Mouse (Mus musculus) liver, embryonic 12.5 days (tissue): ENCODE results near the gene Zscan20. TPM values are rescaled to one million over a fixed set of nuclear protein-coding genes. Genes with fewer than 3 reads are reported as not detected.

Source experiments
- ATAC-seq: fragments of 200-750 bp; cut with Nextera tagmentation; 2 replicates; pipeline ENCODE4 v1.8.0; 2017; ENCODE audit warnings: moderate number of reproducible peaks, mild to moderate bottlenecking, moderate library complexity
- H3K27ac ChIP-seq: fragments of 300-500 bp; sonication (generic); 2 replicates; pipeline ENCODE4 v1.5.1; 2016; ENCODE audit warnings: mild to moderate bottlenecking
- H3K27me3 ChIP-seq: fragments of 300-500 bp; sonication (generic); replicated peaks from 2 replicates; pipeline ENCODE4 v1.6.1; 2016; ENCODE audit warnings: mild to moderate bottlenecking, moderate library complexity
- H3K36me3 ChIP-seq: fragments of 300-500 bp; sonication (generic); 2 replicates; pipeline ENCODE4 v1.6.1; 2016; ENCODE audit warnings: mild to moderate bottlenecking, moderate library complexity
- H3K4me1 ChIP-seq: fragments of 300-500 bp; sonication (generic); 2 replicates; pipeline ENCODE4 v1.6.1; 2016
- H3K4me2 ChIP-seq: fragments of 300-500 bp; sonication (generic); 2 replicates; pipeline ENCODE4 v1.6.1; 2016; ENCODE audit warnings: mild to moderate bottlenecking, moderate library complexity
- H3K4me3 ChIP-seq: fragments of 300-500 bp; sonication (generic); 2 replicates; pipeline ENCODE4 v1.5.1; 2016; ENCODE audit warnings: mild to moderate bottlenecking, moderate library complexity
- H3K9ac ChIP-seq: fragments of 300-500 bp; sonication (generic); 2 replicates; pipeline ENCODE4 v1.6.1; 2016; ENCODE audit warnings: mild to moderate bottlenecking, moderate library complexity
- H3K9me3 ChIP-seq: fragments of 300-500 bp; sonication (generic); replicated peaks from 2 replicates; pipeline ENCODE4 v1.6.1; 2016; ENCODE audit warnings: mild to moderate bottlenecking, moderate library complexity
- WGBS: fragments of 180-500 bp; shearing (Covaris S2); methylation state at CpG from one replicate; pipeline ENCODE4 v1.1.7; 2016; ENCODE audit not compliant: insufficient replicate concordance; 5-methylcytosine and 5-hydroxymethylcytosine counted together
- polyA plus RNA-seq: library from polyadenylated mRNA; unstranded; fragments of >200 nt; fragmentation: Nextera tagmentation; extraction: Ambion mirVana; gene quantifications from 2 replicates; pipeline ENCODE4 v1.2.1, GENCODE M21; 2016

The Zscan20 gene
- polyA plus RNA-seq = 1.7 and 1.8 TPM in 2 replicates

DNA sequence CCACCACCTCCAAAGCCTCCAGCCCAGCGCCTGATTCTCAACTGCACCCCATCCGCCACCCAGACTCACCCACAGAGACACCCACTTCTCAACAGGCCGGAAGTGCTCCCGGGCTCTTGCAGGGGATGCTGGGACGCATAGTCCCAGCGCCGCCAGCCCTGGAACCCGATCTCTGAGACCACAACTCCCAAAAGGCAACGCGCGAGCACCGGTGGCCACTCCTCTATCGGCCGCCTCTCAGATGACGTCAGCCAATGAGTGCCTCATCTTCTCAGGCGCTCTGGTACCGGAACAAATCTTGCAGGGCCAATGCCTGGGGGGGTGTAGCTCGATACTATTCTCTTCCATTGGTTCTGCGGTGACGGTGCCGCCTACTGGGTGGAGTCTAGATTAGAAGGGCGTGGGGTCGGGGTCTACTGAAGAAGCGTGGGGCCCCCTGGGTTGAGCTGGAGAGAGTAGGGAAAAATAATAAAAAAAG lies at the start of gene Zscan20:
Zscan20 (minus strand) TSS at position 174 of the 478 bp plus-strand sequence.
- peak within 1 kb of the TSS; percentile 89 for H3K4me2 ChIP-seq
- H3K27ac ChIP-seq = peak within 1 kb of the TSS; percentile 60
- H3K4me1 ChIP-seq = peaks cover 25% of the 10 kb centered on the region
- H3K9ac ChIP-seq = peak within 1 kb of the TSS; percentile 74
- no peaks in the 10 kb centered on the region for H3K36me3 ChIP-seq
- H3K9me3 ChIP-seq = no peaks in the 10 kb centered on the region
- 0 out of 2 replicates have a peak, but pooled peaks cover 4% of the 10 kb centered on the region for H3K27me3 ChIP-seq
- ATAC-seq = peak; percentile 98
- peak within 1 kb of the TSS; percentile 72 for H3K4me3 ChIP-seq
- WGBS = under 1% methylated on average over 24 of the region's 24 CpGs

DNA sequence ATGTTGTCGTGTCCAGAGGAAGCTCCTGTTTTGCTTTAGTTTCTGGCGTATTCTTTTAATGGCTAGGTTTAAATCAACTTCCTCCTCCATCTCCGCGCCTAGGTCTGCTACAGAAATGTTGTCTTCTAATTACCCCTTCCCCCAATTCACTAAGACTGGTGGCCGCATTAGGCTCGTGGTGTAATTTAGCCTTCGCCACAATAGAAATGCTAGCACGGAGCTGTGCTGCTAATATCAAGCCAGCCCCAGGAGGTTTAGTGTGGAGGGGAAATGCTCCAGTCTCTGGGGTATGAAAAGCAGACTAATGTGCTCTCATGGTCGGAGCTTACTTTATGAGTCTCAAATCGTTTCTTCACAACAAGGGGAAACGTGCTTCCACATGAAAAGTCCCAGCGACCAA lies 45.5 kb upstream of the Zscan20 start:
- no peak for ATAC-seq
- WGBS = 11% methylated on average over 12 of the region's 12 CpGs
- H3K27ac ChIP-seq = no peak overlapping the region
- no peaks in the 10 kb centered on the region for H3K36me3 ChIP-seq
- peak overlapping the region; percentile 69 for H3K4me3 ChIP-seq
- peaks cover 32% of the 10 kb centered on the region for H3K4me1 ChIP-seq
- H3K9me3 ChIP-seq = no peaks in the 10 kb centered on the region
- H3K4me2 ChIP-seq = peak overlapping the region; percentile 95
- peak overlapping the region; percentile 77 for H3K9ac ChIP-seq
- H3K27me3 ChIP-seq = peaks cover 16% of the 10 kb centered on the region

DNA sequence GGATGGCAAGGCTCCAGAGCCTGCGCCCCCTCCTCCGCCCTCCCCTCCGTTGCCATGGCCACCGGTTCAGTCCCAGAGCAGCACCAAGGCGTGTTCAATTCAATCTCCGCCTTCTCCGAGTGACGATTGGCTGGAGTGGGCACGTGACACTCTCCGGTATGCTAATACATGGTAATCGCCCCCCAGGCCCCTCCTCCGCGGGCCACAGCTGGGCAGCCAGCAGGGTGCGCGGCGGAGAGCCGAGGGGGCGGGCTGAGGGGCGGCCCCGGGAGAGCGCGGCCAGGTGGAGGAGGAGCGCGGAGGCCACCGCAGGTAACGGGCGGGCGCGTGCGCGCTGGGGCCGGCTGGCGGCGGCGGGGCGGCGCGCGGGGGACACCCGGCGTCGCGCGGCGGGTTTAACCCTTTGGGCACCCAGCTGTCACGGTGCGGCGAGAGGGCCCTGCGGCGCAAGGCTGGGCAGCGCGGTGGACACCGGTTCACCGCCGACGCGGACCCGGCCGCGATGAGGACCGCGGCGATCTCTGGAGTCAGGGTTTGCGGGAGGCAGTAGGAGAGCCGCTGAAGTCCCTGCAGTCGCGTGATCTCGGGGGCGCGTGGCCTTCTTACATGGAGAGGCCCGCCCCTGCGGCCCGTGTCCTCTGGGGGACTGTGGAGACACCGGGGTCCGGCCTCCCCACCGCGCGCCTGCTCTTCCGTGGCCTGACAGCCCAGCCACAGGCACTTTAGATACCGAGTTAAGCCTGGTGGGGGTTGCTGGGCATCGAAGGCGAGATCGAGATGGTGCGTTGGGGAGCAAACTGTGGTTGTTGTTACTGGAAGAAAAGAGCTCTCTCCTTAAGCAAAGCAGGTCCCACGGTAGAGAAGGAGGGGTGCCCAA lies 44.8 kb upstream of the Zscan20 start, which contains the start of gene Phc2:
Phc2 (plus strand) TSS at position 198 of the 877 bp plus-strand sequence.
- WGBS = under 1% methylated on average over 82 of the region's 85 CpGs
- 0 out of 2 replicates have a peak within 1 kb of the TSS, but pooled peaks have one; percentile 18 for H3K27ac ChIP-seq

DNA sequence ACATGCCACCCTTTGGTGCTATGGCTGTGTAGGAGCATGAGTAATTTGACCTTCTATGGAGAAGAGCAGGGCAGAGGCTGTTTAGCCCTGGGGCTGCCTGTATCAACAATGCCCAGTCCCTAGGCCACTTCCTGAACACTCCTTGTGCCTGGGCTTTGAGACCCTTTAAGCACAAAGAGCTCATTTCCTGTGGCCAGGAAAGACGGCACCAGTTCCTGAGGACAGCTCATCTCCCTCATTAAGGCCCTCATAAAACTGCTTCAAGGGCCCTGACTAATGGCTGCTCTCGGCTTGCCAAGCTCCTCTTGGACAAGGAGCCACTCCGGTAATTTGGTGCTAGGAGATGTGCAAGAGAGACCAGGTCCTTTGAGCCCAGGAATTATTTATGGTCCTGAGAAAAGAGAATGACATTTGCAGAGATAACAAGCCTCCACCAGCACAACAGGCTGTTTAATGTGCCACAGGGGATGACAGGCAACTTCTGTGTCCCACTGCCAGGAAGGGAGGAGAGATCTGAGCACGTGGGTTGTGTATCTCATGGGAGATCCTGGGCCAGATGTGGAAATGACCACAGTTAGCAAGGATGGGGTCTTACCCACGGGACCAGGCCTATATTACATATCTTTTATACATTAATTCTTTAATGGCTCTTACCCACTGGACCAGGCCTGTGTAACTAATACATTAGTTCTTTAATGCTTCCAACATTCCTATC lies 42.8 kb upstream of the Zscan20 start:
- ATAC-seq = no peak
- H3K9me3 ChIP-seq = no peaks in the 10 kb centered on the region
- H3K4me3 ChIP-seq = no peak overlapping the region
- no peak overlapping the region for H3K4me2 ChIP-seq
- H3K36me3 ChIP-seq = no peaks in the 10 kb centered on the region
- H3K9ac ChIP-seq = no peak overlapping the region
- WGBS = 19% methylated on average over 5 of the region's 5 CpGs
- H3K27me3 ChIP-seq = peaks cover 16% of the 10 kb centered on the region
- H3K27ac ChIP-seq = peak overlapping the region; percentile 50; the same call in 1 of the 2 replicates
- H3K4me1 ChIP-seq = peaks cover 33% of the 10 kb centered on the region

More for the DNA sequence above, 44.8 kb upstream of the Zscan20 start, which contains the start of gene Phc2:
- Histone ChIP-seq H3K4me1 (peaks cover 29% of the 10 kb centered on the region), H3K9ac (peak within 1 kb of the TSS; percentile 77), H3K36me3 (no peaks in the 10 kb centered on the region), H3K4me3 (peak within 1 kb of the TSS; percentile 69), H3K9me3 (no peaks in the 10 kb centered on the region), H3K27me3 (peaks cover 16% of the 10 kb centered on the region), H3K4me2 (peak within 1 kb of the TSS; percentile 95)
- ATAC-seq = peak; percentile 96

DNA sequence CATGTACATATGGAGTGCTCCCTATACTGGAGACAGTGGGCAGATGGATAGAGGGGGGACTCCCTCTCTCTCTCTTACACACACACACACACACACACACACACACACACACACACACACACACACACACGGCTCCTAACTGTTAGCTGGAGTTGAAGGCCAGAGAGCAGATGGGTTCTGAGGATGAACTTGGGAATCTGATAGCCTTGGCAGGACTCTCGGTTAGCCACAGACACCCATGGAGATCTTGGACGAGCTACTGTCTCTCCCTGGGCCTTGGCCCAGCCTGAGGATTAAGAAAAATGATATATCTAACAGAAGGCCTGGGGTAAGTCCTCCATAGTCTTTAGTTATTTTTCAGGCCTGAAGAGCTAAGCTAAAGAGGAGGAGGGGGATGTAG lies 41.6 kb upstream of the Zscan20 start:
- 61% methylated on average over 3 of the region's 3 CpGs for WGBS
- ATAC-seq = no peak
- Histone ChIP-seq H3K4me3 (no peak overlapping the region), H3K36me3 (no peaks in the 10 kb centered on the region), H3K4me1 (peaks cover 27% of the 10 kb centered on the region), H3K27me3 (peaks cover 16% of the 10 kb centered on the region), H3K9me3 (no peaks in the 10 kb centered on the region), H3K4me2 (no peak overlapping the region), H3K27ac (no peak overlapping the region; the same call in 1 of the 2 replicates), H3K9ac (no peak overlapping the region)

DNA sequence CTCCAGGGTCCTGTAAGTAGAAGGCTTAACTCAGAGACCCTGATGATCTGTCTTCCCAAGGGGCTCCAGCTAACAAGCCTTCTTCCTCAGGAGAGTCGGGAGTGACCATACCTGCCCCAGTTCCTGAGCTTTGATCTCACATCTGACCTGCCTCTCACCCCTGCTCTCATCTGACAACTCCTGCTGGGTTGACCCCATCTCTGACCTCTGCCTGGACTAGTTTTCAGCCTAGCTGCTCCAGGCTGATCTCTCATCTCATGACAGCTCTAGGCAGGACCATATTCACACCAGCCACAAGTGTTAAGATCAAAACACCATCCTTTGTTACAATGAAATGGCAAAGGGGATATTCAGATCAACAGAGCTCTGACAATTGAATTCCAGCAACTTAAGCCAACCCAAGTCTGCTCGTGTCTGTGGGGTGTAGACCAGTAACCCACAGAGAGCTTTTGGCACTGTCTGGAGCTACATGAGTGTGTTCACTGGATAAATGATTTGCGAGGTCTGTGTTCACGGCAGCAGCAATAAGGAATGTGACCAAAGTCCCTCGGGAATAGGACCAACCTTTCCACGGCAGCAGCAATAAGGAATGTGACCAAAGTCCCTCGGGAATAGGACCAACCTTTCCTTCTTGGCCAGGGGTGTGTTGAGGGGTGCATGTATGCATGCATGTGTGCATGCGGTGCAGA lies 38.8 kb upstream of the Zscan20 start:
- Histone ChIP-seq H3K4me3 (no peak overlapping the region), H3K9ac (no peak overlapping the region), H3K9me3 (no peaks in the 10 kb centered on the region), H3K27me3 (no peaks in the 10 kb centered on the region; the same call in 1 of the 2 replicates), H3K4me2 (no peak overlapping the region), H3K36me3 (no peaks in the 10 kb centered on the region), H3K27ac (no peak overlapping the region), H3K4me1 (peaks cover 13% of the 10 kb centered on the region)
- 54% methylated on average over 8 of the region's 8 CpGs for WGBS
- no peak for ATAC-seq

DNA sequence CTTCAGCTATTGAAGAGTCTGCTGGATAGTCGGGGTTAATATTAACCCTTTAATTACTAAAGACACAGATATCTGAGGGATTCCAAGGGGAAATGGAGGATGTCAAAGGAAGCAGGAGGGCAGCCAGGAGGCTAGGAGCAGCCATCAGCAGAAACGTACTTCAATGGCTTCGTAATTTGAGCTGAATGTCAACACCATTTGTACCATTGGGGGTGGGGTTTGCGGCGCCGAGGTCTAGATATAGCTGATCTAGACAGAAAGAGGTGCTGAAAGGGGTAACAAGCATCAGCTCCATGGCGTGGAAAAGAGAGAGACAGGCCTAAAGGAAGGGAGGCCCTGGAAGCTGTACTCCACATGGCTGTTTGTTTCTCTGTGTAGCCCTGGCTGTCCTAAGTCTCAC lies 36.9 kb upstream of the Zscan20 start:
- Histone ChIP-seq H3K27ac (no peak overlapping the region), H3K4me3 (no peak overlapping the region), H3K4me1 (peaks cover 25% of the 10 kb centered on the region), H3K9ac (no peak overlapping the region), H3K27me3 (peaks cover 10% of the 10 kb centered on the region), H3K36me3 (no peaks in the 10 kb centered on the region), H3K4me2 (no peak overlapping the region), H3K9me3 (no peaks in the 10 kb centered on the region)
- no peak for ATAC-seq
- WGBS = 53% methylated on average over 7 of the region's 7 CpGs

DNA sequence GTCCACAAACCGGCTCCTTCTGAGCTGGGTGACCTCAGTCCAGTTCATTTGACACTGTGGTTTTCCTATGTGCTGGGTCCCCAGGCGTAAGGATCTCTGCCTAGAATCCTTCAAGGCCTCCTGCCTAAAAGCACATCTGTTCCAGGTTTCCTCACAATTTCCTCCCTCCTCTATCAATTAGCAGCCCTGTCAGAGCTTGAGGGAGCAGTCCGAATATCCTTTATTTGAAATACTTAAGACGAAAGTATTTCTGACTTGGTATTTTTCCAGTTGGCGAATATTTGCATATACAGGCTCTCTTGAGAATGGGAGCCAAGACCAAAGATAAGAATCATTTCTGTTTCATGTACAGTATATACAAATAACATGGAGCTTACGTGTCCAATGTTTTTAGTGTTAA lies 36.0 kb upstream of the Zscan20 start:
- no peak overlapping the region for H3K4me3 ChIP-seq
- no peak for ATAC-seq
- H3K36me3 ChIP-seq = no peaks in the 10 kb centered on the region
- no peaks in the 10 kb centered on the region for H3K9me3 ChIP-seq
- no peak overlapping the region for H3K9ac ChIP-seq
- H3K4me2 ChIP-seq = no peak overlapping the region
- H3K4me1 ChIP-seq = peaks cover 26% of the 10 kb centered on the region
- H3K27ac ChIP-seq = no peak overlapping the region
- WGBS = 50% methylated on average over 6 of the region's 6 CpGs
- H3K27me3 ChIP-seq = peaks cover 12% of the 10 kb centered on the region

DNA sequence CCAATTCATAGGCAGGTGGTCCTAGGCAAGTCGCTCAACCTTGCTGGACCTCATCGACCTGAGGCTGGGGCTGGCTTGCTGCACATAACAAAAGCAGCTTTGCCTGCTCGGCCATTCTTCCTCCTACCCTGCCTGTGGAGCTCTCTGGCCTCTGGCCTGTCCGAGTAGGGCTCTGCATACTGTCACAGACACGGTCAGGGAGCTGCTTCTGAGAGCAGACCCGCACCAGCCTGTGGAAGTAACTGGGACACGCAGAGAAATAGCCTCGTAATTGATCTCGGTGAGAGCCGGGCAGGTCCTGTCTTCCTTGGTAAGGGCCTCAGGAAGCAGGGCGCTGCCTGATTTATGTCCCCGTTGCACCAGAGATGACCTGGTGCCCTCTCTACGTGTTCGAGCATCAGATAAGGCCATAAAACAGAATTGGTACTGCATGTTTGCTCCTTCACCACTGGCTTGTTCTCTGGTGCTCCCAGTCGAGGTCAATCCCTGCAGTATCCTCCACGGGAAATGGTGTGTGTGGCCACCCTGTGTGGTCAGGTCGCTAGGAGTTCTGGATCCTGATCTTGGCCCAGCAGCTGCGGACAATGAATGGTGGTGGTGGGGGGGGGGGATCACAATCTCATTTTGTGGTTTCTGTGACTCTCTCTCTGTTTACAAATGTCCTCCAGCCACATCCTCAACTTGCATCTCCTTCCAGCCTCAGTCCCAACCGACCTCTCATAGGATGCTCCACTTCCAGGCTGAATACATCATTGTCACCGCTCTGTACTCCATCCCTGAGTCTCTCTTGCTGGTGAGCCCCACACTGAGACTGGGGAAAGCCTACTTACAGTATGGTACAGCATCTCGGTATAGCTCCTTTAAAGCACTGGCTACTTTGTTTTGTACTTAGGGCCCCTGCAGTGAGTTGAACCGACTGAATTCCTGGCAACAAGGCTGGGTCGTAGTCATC lies 32.1 kb upstream of the Zscan20 start:
- no peak overlapping the region for H3K4me3 ChIP-seq
- no peaks in the 10 kb centered on the region for H3K9me3 ChIP-seq
- no peak overlapping the region for H3K9ac ChIP-seq
- ATAC-seq = no peak
- H3K27me3 ChIP-seq = peaks cover 15% of the 10 kb centered on the region
- H3K27ac ChIP-seq = no peak overlapping the region
- WGBS = 25% methylated on average over 23 of the region's 23 CpGs
- no peak overlapping the region for H3K4me2 ChIP-seq
- H3K36me3 ChIP-seq = no peaks in the 10 kb centered on the region
- peaks cover 13% of the 10 kb centered on the region for H3K4me1 ChIP-seq

DNA sequence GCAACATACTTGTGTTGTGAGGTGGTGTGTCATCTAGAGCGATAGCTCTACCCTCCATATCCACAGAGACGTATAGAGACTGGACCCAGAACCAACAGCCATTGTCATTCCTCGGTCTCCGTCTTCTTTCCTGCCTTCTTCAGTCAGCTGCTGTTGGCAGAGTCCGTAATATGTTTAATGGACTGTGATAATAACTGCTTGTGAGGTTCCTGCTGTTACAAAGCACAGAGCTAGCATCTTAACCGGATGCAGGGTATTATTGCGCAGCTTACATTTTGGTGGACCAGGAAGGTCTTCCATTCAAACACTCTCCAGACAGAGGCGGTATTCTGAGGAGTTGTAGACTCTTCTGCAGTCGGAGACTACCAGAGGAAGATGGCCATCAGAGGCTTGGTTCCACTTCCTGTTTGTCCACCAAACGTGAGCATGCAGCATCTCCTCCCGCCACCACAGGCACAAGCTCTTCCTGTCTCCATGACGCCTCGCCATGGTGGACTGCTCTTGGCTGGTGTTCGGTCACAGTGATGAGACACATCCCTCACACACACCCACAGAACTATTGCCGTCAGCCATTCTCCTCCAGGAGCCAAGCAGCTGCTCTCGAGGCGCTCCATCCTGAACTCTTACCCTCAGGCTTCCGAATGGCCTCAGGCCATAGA lies 28.5 kb upstream of the Zscan20 start:
- WGBS = 60% methylated on average over 18 of the region's 18 CpGs
- Histone ChIP-seq H3K9ac (0 out of 2 replicates have a peak overlapping the region, but pooled peaks have one; percentile 12), H3K4me3 (no peak overlapping the region), H3K27me3 (peaks cover 13% of the 10 kb centered on the region; the same call in 1 of the 2 replicates), H3K27ac (no peak overlapping the region), H3K4me2 (no peak overlapping the region), H3K9me3 (no peaks in the 10 kb centered on the region), H3K4me1 (peaks cover 13% of the 10 kb centered on the region), H3K36me3 (no peaks in the 10 kb centered on the region)
- ATAC-seq = no peak
